Mouse (Mus musculus): ENCODE results near the gene Mlec.

DNA sequence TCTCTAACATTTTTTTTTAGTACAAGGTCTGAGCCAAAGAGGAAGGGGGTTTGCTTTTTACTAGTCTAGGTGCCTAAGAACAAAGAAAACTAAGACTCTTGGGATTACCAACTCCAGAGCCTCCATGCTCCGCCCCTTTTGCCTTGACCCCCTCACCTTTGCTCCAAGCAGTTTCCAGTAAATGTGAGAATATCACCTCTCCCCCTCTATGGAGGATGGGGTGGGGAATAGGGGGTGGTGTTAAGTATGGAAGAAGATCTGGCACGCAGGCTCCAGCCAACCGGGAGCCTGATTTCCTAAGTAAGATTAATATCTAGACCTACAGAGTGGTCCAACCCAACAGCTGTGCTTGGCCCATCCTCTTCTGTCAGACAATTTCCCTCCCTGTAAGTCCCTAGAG is 17.3 kb downstream of the Mlec start:
- TF ChIP-seq CTCF (IDR thresholded peaks at IDR 0.05; ENCODE audit: low read depth, low read length): no peak
- no peak for TF ChIP-seq POLR2A (IDR thresholded peaks at IDR 0.05; ENCODE audit: borderline replicate concordance, low read depth, low read length)

Data from bone marrow macrophage, adult 2 months (primary cell).